Mouse (Mus musculus): ENCODE results near the gene Bbx.

Bbx gene

GRCm38 (mm10) chr16:50228833-50229232 lies 203.4 kb downstream of the Bbx start:
- no peak for DNase-seq (ENCODE audit: low spot score)

GRCm38 (mm10) chr16:50226274-50226673 lies 205.9 kb downstream of the Bbx start:
- DNase-seq (ENCODE audit: low spot score) = no peak

- no peak for DNase-seq (ENCODE audit: low spot score)
Measured at GRCm38 (mm10) chr16:50224946-50225345, 207.2 kb downstream of the Bbx start.

- no peak for DNase-seq (ENCODE audit: low spot score)
Measured at GRCm38 (mm10) chr16:50220734-50221501, 211.3 kb downstream of the Bbx start.

GRCm38 (mm10) chr16:50217084-50217483 lies 215.1 kb downstream of the Bbx start:
- no peak for DNase-seq (ENCODE audit: low spot score)

GRCm38 (mm10) chr16:50211727-50212126 lies 220.5 kb downstream of the Bbx start:
- no peak for DNase-seq (ENCODE audit: low spot score)

- no peak for DNase-seq (ENCODE audit: low spot score)
Measured at GRCm38 (mm10) chr16:50211231-50211630, 221.0 kb downstream of the Bbx start.

- no peak for DNase-seq (ENCODE audit: low spot score)
Measured at GRCm38 (mm10) chr16:50210742-50211141, 221.4 kb downstream of the Bbx start.

GRCm38 (mm10) chr16:50204944-50205343 lies 227.2 kb downstream of the Bbx start:
- no peak for DNase-seq (ENCODE audit: low spot score)

GRCm38 (mm10) chr16:50201546-50202151 lies 230.5 kb downstream of the Bbx start:
- DNase-seq (ENCODE audit: low spot score) = no peak

GRCm38 (mm10) chr16:50200214-50200613 lies 232.0 kb downstream of the Bbx start:
- DNase-seq (ENCODE audit: low spot score) = no peak

- DNase-seq (ENCODE audit: low spot score) = no peak
Measured at GRCm38 (mm10) chr16:50196118-50196517, 236.1 kb downstream of the Bbx start.

- DNase-seq (ENCODE audit: low spot score) = no peak
Measured at GRCm38 (mm10) chr16:50192626-50193025, 239.6 kb downstream of the Bbx start.

- DNase-seq (ENCODE audit: low spot score) = no peak
Measured at GRCm38 (mm10) chr16:50189108-50189507, 243.1 kb downstream of the Bbx start.

GRCm38 (mm10) chr16:50186604-50187003 lies 245.6 kb downstream of the Bbx start:
- DNase-seq (ENCODE audit: low spot score) = no peak

- DNase-seq (ENCODE audit: low spot score) = peak; percentile 62
Measured at GRCm38 (mm10) chr16:50185041-50185440, 247.1 kb downstream of the Bbx start.

- no peak for DNase-seq (ENCODE audit: low spot score)
Measured at GRCm38 (mm10) chr16:50182988-50183387, 249.2 kb downstream of the Bbx start.

- no peak for DNase-seq (ENCODE audit: low spot score)
Measured at GRCm38 (mm10) chr16:50182561-50182960, 249.6 kb downstream of the Bbx start.

GRCm38 (mm10) chr16:50172760-50173159 lies 259.4 kb downstream of the Bbx start:
- no peak for DNase-seq (ENCODE audit: low spot score)

GRCm38 (mm10) chr16:50170812-50171211 lies 261.4 kb downstream of the Bbx start:
- DNase-seq (ENCODE audit: low spot score) = no peak

- DNase-seq (ENCODE audit: low spot score) = no peak
Measured at GRCm38 (mm10) chr16:50167983-50168299, 264.2 kb downstream of the Bbx start.

GRCm38 (mm10) chr16:50167231-50167982 lies 264.8 kb downstream of the Bbx start:
- DNase-seq (ENCODE audit: low spot score) = no peak

Measured in yolk sac, embryonic 10.5 days (tissue).